Mouse (Mus musculus): ENCODE data around the gene Tmem203. TPM values are rescaled to one million over a fixed set of nuclear protein-coding genes. Genes with fewer than 3 reads are reported as not detected.

The Tmem203 gene
- polyA plus RNA-seq, 1 experiment from 2014 or later, result 13.3 TPM

DNA sequence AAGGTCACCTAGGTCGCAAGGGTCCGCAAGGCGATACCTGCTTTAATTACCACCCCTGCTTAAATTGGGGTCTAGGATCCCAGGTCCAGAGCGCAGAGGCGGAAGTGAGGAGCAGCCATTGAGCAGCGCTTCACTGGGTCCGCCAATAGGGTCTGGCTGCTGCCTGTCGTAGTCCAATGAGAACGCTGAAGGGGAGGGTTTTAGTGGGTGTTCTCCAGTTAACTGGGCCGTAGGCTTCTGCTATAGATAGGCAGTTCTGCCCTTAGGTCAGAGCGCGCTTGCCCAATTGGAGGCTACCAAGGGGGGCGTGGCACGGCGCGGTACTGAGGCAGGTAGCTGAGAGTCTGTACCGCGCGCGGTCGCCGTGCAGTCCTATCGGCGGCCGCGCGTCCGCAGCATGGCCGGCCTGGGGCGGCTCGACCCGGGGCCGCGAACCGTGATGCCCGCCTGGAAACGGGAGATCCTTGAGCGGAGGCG, 7.1 kb downstream of the Tmem203 start, which contains the start of gene Tprn:
TSS of gene Tprn (plus strand) at position 328 of the 477 bp plus-strand sequence.
- ATAC-seq (replicated peaks; ENCODE audit: insufficient number of reproducible peaks, low FRiP score, low TSS enrichment, low read depth), result peak; percentile 99
- 0% methylated on average over 39 of the region's 39 CpGs for WGBS
- peak; percentile 97 for DNase-seq (ENCODE audit: low spot score)
- peak within 1 kb of the TSS; percentile 93 for H3K4me2 ChIP-seq (ENCODE audit: low read depth, low read length)
- peaks cover 9% of the 10 kb centered on the region for H3K4me1 ChIP-seq (ENCODE audit: control insufficient read depth, insufficient read depth, low read length)
- no peaks in the 10 kb centered on the region for H3K9me3 ChIP-seq (replicated peaks; ENCODE audit: control insufficient read depth, low read length)
- H3K9ac ChIP-seq (replicated peaks; ENCODE audit: low read length), result peak within 1 kb of the TSS; percentile 66
- peak within 1 kb of the TSS; percentile 66 for H3K4me3 ChIP-seq (ENCODE audit: low read depth, low read length)
- H3K27ac ChIP-seq (replicated peaks; ENCODE audit: low read depth, low read length), result no peak within 1 kb of the TSS
- peaks cover 12% of the 10 kb centered on the region for H3K27me3 ChIP-seq (ENCODE audit: control insufficient read depth, insufficient read depth, low read length)
- no peaks in the 10 kb centered on the region for H3K36me3 ChIP-seq (replicated peaks; ENCODE audit: control insufficient read depth, insufficient read depth, low read depth, low read length)

DNA sequence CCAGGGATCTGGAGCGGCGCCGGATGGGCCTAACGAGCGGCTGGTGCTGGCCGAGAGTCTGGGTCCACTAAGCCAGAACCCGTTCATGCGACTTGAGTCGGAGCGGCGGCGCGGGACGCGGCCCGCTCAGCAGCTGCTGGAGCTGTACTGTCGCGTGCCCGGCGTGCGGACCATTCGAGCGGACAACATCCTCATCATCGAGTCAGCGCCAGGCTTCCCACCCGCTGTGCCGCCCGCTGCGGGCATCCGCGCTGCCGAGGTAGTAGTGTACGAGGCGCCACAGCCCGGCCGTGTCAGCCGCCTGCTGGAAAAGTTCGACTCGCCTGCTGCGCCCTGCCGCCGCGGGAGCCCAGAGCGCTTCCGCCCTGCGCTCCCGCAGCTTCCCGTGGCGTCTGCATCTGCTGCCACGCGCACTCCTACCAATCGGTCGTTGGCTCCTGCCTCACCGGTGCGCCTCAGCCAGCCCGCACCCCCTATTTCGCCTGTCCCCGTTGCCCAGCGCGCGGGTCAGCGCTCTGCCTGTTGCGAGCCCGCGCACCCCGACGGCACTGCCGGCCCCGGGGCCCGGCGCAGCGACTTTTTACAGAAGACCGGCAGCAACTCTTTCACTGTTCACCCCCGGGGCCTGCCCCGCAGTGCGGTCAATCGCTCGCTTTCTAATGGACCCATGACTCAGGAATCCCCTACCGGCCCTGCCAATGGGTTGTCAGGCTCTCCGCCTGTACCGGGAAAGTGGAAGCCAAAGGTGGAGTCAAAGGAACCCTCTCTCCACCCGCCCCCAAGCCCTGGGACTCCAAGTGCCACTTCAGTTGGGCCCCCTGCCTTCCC, 7.8 kb downstream of the Tmem203 start:
- Histone ChIP-seq H3K9me3 (replicated peaks; ENCODE audit: control insufficient read depth, low read length) (no peaks in the 10 kb centered on the region), H3K9ac (replicated peaks; ENCODE audit: low read length) (peak overlapping the region; percentile 66), H3K4me1 (ENCODE audit: control insufficient read depth, insufficient read depth, low read length) (peaks cover 9% of the 10 kb centered on the region), H3K27ac (replicated peaks; ENCODE audit: low read depth, low read length) (no peak overlapping the region), H3K4me3 (ENCODE audit: low read depth, low read length) (peak overlapping the region; percentile 66), H3K4me2 (ENCODE audit: low read depth, low read length) (peak overlapping the region; percentile 93), H3K27me3 (ENCODE audit: control insufficient read depth, insufficient read depth, low read length) (peaks cover 12% of the 10 kb centered on the region), H3K36me3 (replicated peaks; ENCODE audit: control insufficient read depth, insufficient read depth, low read depth, low read length) (no peaks in the 10 kb centered on the region)
- DNase-seq (ENCODE audit: low spot score), result peak; percentile 35
- WGBS, result under 1% methylated on average over 76 of the region's 82 CpGs
- peak; percentile 3; the same call in 1 of the 2 replicates for ATAC-seq (replicated peaks; ENCODE audit: insufficient number of reproducible peaks, low FRiP score, low TSS enrichment, low read depth)

DNA sequence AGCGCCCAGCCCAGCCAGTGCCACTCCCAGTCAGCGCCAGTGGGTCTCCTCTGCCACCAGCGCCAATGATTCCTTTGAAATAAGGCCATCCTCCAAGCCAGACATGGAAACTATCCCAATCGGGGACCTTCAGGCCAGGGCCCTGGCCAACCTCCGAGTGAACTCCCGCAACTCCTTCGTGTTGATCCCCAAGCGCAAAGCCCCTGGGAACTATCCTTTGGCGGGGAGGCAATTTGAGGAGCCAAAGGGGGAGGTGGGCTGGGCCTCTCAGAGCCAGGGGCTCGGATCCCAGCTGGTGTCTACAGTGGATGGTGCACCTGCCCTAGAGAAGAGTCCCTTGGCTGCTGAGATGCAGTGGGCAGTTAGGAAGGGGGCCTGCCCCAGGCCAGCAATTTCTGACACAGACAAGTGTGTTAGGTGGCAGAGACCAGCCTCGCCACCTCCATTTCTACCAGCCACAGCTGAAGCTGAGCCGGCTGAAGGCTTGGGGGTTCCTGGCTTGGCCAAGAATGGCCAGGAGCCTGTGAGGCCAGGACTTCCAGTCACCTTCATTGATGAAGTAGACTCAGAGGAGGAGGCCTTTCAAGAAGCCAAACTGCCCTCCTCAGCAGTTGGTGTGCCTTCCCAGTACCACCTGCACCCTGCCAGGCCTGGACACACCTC, 8.5 kb downstream of the Tmem203 start:
- peak overlapping the region; percentile 66 for H3K4me3 ChIP-seq (ENCODE audit: low read depth, low read length)
- no peak overlapping the region for H3K27ac ChIP-seq (replicated peaks; ENCODE audit: low read depth, low read length)
- peak overlapping the region; percentile 93 for H3K4me2 ChIP-seq (ENCODE audit: low read depth, low read length)
- DNase-seq (ENCODE audit: low spot score) (no peak), ATAC-seq (replicated peaks; ENCODE audit: insufficient number of reproducible peaks, low FRiP score, low TSS enrichment, low read depth) (no peak)
- H3K36me3 ChIP-seq (replicated peaks; ENCODE audit: control insufficient read depth, insufficient read depth, low read depth, low read length), result no peaks in the 10 kb centered on the region
- H3K9ac ChIP-seq (replicated peaks; ENCODE audit: low read length), result peak overlapping the region; percentile 7; the same call in 1 of the 2 replicates
- 19% methylated on average over 12 of the region's 12 CpGs for WGBS
- no peaks in the 10 kb centered on the region for H3K9me3 ChIP-seq (replicated peaks; ENCODE audit: control insufficient read depth, low read length)
- H3K4me1 ChIP-seq (ENCODE audit: control insufficient read depth, insufficient read depth, low read length), result peaks cover 9% of the 10 kb centered on the region
- peaks cover 12% of the 10 kb centered on the region for H3K27me3 ChIP-seq (ENCODE audit: control insufficient read depth, insufficient read depth, low read length)

DNA sequence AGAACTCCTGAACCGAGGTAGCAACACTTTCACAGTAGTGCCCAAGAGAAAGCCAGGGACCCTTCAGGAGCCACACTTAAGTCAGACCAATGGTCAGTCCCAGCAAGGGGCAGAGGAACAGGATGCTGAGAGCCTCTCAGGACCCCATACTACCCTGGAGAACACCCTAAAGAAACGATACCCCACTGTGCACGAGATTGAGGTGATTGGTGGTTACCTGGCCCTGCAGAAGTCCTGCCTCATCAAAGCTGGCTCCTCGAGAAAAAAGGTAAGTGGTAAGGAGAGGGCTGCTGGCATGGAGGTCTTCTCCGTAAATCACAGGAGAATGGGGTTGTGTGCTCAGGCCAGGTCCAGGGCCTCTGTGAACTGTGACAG, 9.0 kb downstream of the Tmem203 start:
- no peaks in the 10 kb centered on the region for H3K9me3 ChIP-seq (replicated peaks; ENCODE audit: control insufficient read depth, low read length)
- peak overlapping the region; percentile 7; the same call in 1 of the 2 replicates for H3K4me2 ChIP-seq (ENCODE audit: low read depth, low read length)
- WGBS, result 80% methylated on average over 5 of the region's 5 CpGs
- ATAC-seq (replicated peaks; ENCODE audit: insufficient number of reproducible peaks, low FRiP score, low TSS enrichment, low read depth), result no peak
- H3K27ac ChIP-seq (replicated peaks; ENCODE audit: low read depth, low read length), result no peak overlapping the region
- no peak for DNase-seq (ENCODE audit: low spot score)
- H3K4me1 ChIP-seq (ENCODE audit: control insufficient read depth, insufficient read depth, low read length), result peaks cover 9% of the 10 kb centered on the region
- no peak overlapping the region for H3K4me3 ChIP-seq (ENCODE audit: low read depth, low read length)
- H3K27me3 ChIP-seq (ENCODE audit: control insufficient read depth, insufficient read depth, low read length), result peaks cover 12% of the 10 kb centered on the region
- no peak overlapping the region for H3K9ac ChIP-seq (replicated peaks; ENCODE audit: low read length)
- H3K36me3 ChIP-seq (replicated peaks; ENCODE audit: control insufficient read depth, insufficient read depth, low read depth, low read length), result no peaks in the 10 kb centered on the region

GRCm38 (mm10) chr2:25264851-25265250, 9.6 kb downstream of the Tmem203 start:
- Histone ChIP-seq H3K9me3 (replicated peaks; ENCODE audit: control insufficient read depth, low read length) (no peaks in the 10 kb centered on the region), H3K27me3 (ENCODE audit: control insufficient read depth, insufficient read depth, low read length) (peaks cover 12% of the 10 kb centered on the region), H3K27ac (replicated peaks; ENCODE audit: low read depth, low read length) (no peak overlapping the region), H3K9ac (replicated peaks; ENCODE audit: low read length) (no peak overlapping the region), H3K4me3 (ENCODE audit: low read depth, low read length) (no peak overlapping the region), H3K4me2 (ENCODE audit: low read depth, low read length) (peak overlapping the region; percentile 7; the same call in 1 of the 2 replicates), H3K4me1 (ENCODE audit: control insufficient read depth, insufficient read depth, low read length) (peaks cover 9% of the 10 kb centered on the region), H3K36me3 (replicated peaks; ENCODE audit: control insufficient read depth, insufficient read depth, low read depth, low read length) (no peaks in the 10 kb centered on the region)
- no peak for ATAC-seq (replicated peaks; ENCODE audit: insufficient number of reproducible peaks, low FRiP score, low TSS enrichment, low read depth)
- no peak for DNase-seq (ENCODE audit: low spot score)
- 72% methylated on average over 3 of the region's 3 CpGs for WGBS

GRCm38 (mm10) chr2:25265897-25266656, 10.8 kb downstream of the Tmem203 start:
- DNase-seq (ENCODE audit: low spot score) (no peak), ATAC-seq (replicated peaks; ENCODE audit: insufficient number of reproducible peaks, low FRiP score, low TSS enrichment, low read depth) (no peak)
- peaks cover 12% of the 10 kb centered on the region for H3K27me3 ChIP-seq (ENCODE audit: control insufficient read depth, insufficient read depth, low read length)
- no peak overlapping the region for H3K9ac ChIP-seq (replicated peaks; ENCODE audit: low read length)
- H3K27ac ChIP-seq (replicated peaks; ENCODE audit: low read depth, low read length), result no peak overlapping the region
- peaks cover 9% of the 10 kb centered on the region for H3K4me1 ChIP-seq (ENCODE audit: control insufficient read depth, insufficient read depth, low read length)
- WGBS, result 64% methylated on average over 6 of the region's 6 CpGs
- no peak overlapping the region for H3K4me3 ChIP-seq (ENCODE audit: low read depth, low read length)
- no peaks in the 10 kb centered on the region; the same call in 1 of the 2 replicates for H3K36me3 ChIP-seq (replicated peaks; ENCODE audit: control insufficient read depth, insufficient read depth, low read depth, low read length)
- H3K9me3 ChIP-seq (replicated peaks; ENCODE audit: control insufficient read depth, low read length), result no peaks in the 10 kb centered on the region
- H3K4me2 ChIP-seq (ENCODE audit: low read depth, low read length), result no peak overlapping the region

DNA sequence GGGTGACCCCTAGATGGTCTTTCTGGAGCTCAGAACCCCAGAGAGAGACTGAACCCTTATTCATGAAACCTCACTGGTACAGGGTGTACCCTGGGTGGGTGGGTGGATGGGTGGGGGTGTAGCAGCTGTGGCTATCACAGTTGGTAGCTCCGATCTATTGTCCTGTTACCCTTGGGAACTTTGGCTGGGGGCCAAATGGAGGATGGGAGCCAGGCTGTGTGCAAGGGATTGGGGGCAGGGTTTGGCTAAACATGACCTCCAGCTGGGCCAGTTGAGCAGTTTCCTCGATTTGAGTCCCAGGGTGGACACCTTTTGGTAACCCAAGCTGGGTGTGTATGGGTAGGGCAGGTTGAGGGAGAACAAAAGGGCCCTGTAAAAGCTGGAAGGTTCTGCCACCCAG, 11.5 kb downstream of the Tmem203 start:
- Histone ChIP-seq H3K4me2 (ENCODE audit: low read depth, low read length) (no peak overlapping the region), H3K9ac (replicated peaks; ENCODE audit: low read length) (no peak overlapping the region), H3K27me3 (ENCODE audit: control insufficient read depth, insufficient read depth, low read length) (peaks cover 12% of the 10 kb centered on the region), H3K36me3 (replicated peaks; ENCODE audit: control insufficient read depth, insufficient read depth, low read depth, low read length) (no peaks in the 10 kb centered on the region; the same call in 1 of the 2 replicates), H3K4me1 (ENCODE audit: control insufficient read depth, insufficient read depth, low read length) (peaks cover 9% of the 10 kb centered on the region), H3K27ac (replicated peaks; ENCODE audit: low read depth, low read length) (no peak overlapping the region), H3K9me3 (replicated peaks; ENCODE audit: control insufficient read depth, low read length) (no peaks in the 10 kb centered on the region), H3K4me3 (ENCODE audit: low read depth, low read length) (no peak overlapping the region)
- 58% methylated on average over 2 of the region's 2 CpGs for WGBS
- ATAC-seq (replicated peaks; ENCODE audit: insufficient number of reproducible peaks, low FRiP score, low TSS enrichment, low read depth) (no peak), DNase-seq (ENCODE audit: low spot score) (no peak)
